Mouse (Mus musculus) embryonic facial prominence, embryonic 15.5 days (tissue): ENCODE data around the gene Olfr665. TPM values are rescaled to one million over a fixed set of nuclear protein-coding genes. Genes with fewer than 3 reads are reported as not detected.
"Not testable (repeated sequence)": the region's sequence is repeated elsewhere in the genome, so short reads cannot be mapped to it uniquely, and the experiment has no call there.

Source experiments
- ATAC-seq: fragments of 200-750 bp; cut with Nextera tagmentation; 2 replicates; pipeline ENCODE4 v1.8.0; 2017; ENCODE audit warnings: low read depth, moderate TSS enrichment; ENCODE audit not compliant: insufficient number of reproducible peaks, low FRiP score, low TSS enrichment
- H3K27ac ChIP-seq: fragments of 300-500 bp; sonication (generic); replicated peaks from 2 replicates; pipeline ENCODE4 v1.5.1; 2015; ENCODE audit warnings: mild to moderate bottlenecking, inconsistent platforms
- H3K27me3 ChIP-seq: fragments of 300-500 bp; sonication (generic); 2 replicates; pipeline ENCODE4 v1.6.1; 2015; ENCODE audit warnings: inconsistent platforms
- H3K36me3 ChIP-seq: fragments of 300-500 bp; sonication (generic); 2 replicates; pipeline ENCODE4 v1.6.1; 2015; ENCODE audit warnings: mild to moderate bottlenecking, inconsistent platforms
- H3K4me1 ChIP-seq: fragments of 300-500 bp; sonication (generic); 2 replicates; pipeline ENCODE4 v1.6.1; 2015; ENCODE audit warnings: inconsistent platforms
- H3K4me2 ChIP-seq: fragments of 300-500 bp; sonication (generic); replicated peaks from 2 replicates; pipeline ENCODE4 v1.6.1; 2015; ENCODE audit warnings: mild to moderate bottlenecking, inconsistent platforms
- H3K4me3 ChIP-seq: fragments of 300-500 bp; sonication (generic); replicated peaks from 2 replicates; pipeline ENCODE4 v1.5.1; 2015; ENCODE audit warnings: mild to moderate bottlenecking, inconsistent platforms
- H3K9ac ChIP-seq: fragments of 300-500 bp; sonication (generic); 2 replicates; pipeline ENCODE4 v1.6.1; 2015; ENCODE audit warnings: inconsistent platforms
- H3K9me3 ChIP-seq: fragments of 300-500 bp; sonication (generic); replicated peaks from 2 replicates; pipeline ENCODE4 v1.6.1; 2016; ENCODE audit warnings: inconsistent platforms
- WGBS: fragments of 180-500 bp; shearing (Covaris S2); methylation state at CpG from one replicate; pipeline ENCODE4 v1.1.7; 2015; 5-methylcytosine and 5-hydroxymethylcytosine counted together
- polyA plus RNA-seq: library from polyadenylated mRNA; unstranded; fragments of >200 nt; fragmentation: Nextera tagmentation; extraction: Ambion mirVana; gene quantifications from 2 replicates; pipeline ENCODE4 v1.2.1, GENCODE M21; 2015

Olfr665 gene
- polyA plus RNA-seq = 0.20 TPM in 1 of 2 replicates, not detected in the other

GRCm38 (mm10) chr7:104877731-104878130 is at the start of gene Olfr665:
Olfr665 (plus strand) TSS chr7:104878031.
- no peaks in the 10 kb centered on the region for H3K9me3 ChIP-seq
- no peak within 1 kb of the TSS for H3K4me2 ChIP-seq
- no peaks in the 10 kb centered on the region for H3K27me3 ChIP-seq
- no peak within 1 kb of the TSS for H3K27ac ChIP-seq
- H3K4me1 ChIP-seq = no peaks in the 10 kb centered on the region
- no peaks in the 10 kb centered on the region for H3K36me3 ChIP-seq
- H3K4me3 ChIP-seq = no peak within 1 kb of the TSS
- H3K9ac ChIP-seq = no peak within 1 kb of the TSS
- 23% methylated on average over 1 of the region's 1 CpGs for WGBS
- ATAC-seq = no peak

- no peaks in the 10 kb centered on the region for H3K9me3 ChIP-seq
- H3K27me3 ChIP-seq = no peaks in the 10 kb centered on the region
- H3K9ac ChIP-seq = no peak within 1 kb of the TSS
- no peak within 1 kb of the TSS for H3K27ac ChIP-seq
- no peaks in the 10 kb centered on the region for H3K36me3 ChIP-seq
- no peak for ATAC-seq
- H3K4me3 ChIP-seq = no peak within 1 kb of the TSS
- WGBS = 58% methylated on average over 1 of the region's 1 CpGs
- no peaks in the 10 kb centered on the region for H3K4me1 ChIP-seq
- no peak within 1 kb of the TSS for H3K4me2 ChIP-seq
These were observed 35.3 kb upstream of the Olfr665 start, which contains the start of gene Usp17lb for GRCm38 (mm10) chr7:104842503-104842902. Usp17lb (minus strand) TSS chr7:104842603.

- Histone ChIP-seq H3K27me3 (no peaks in the 10 kb centered on the region), H3K27ac (no peak overlapping the region), H3K4me1 (no peaks in the 10 kb centered on the region), H3K4me3 (no peak overlapping the region), H3K9me3 (no peaks in the 10 kb centered on the region), H3K4me2 (no peak overlapping the region), H3K36me3 (no peaks in the 10 kb centered on the region), H3K9ac (no peak overlapping the region)
- WGBS = 73% methylated on average over 1 of the region's 1 CpGs
- ATAC-seq = no peak
These were observed 34.0 kb upstream of the Olfr665 start for GRCm38 (mm10) chr7:104843731-104844287.

- not testable (repeated sequence) for H3K27ac ChIP-seq, ATAC-seq, H3K9ac ChIP-seq
These were observed 26.3 kb upstream of the Olfr665 start for GRCm38 (mm10) chr7:104851546-104851945.

GRCm38 (mm10) chr7:104855248-104855750 is 22.5 kb upstream of the Olfr665 start:
- Histone ChIP-seq H3K4me2 (no peak overlapping the region), H3K36me3 (no peaks in the 10 kb centered on the region), H3K27me3 (no peaks in the 10 kb centered on the region), H3K27ac (no peak overlapping the region), H3K4me3 (no peak overlapping the region), H3K9me3 (no peaks in the 10 kb centered on the region), H3K4me1 (no peaks in the 10 kb centered on the region), H3K9ac (no peak overlapping the region)
- ATAC-seq = no peak
- 84% methylated on average over 3 of the region's 3 CpGs for WGBS

More at GRCm38 (mm10) chr7:104851546-104851945, 26.3 kb upstream of the Olfr665 start:
- H3K36me3 ChIP-seq, H3K4me1 ChIP-seq, H3K4me3 ChIP-seq, H3K27me3 ChIP-seq, H3K4me2 ChIP-seq, H3K9me3 ChIP-seq: not testable (repeated sequence)
- 27% methylated on average over 2 of the region's 2 CpGs for WGBS

GRCm38 (mm10) chr7:104856709-104857108 is 21.1 kb upstream of the Olfr665 start, which contains the start of gene Usp17la:
Usp17la (plus strand) TSS chr7:104857009.
- H3K27me3 ChIP-seq, H3K4me2 ChIP-seq: not testable (repeated sequence)
- WGBS = 76% methylated on average over 2 of the region's 2 CpGs

GRCm38 (mm10) chr7:104857683-104858082 is 20.1 kb upstream of the Olfr665 start:
- H3K4me2 ChIP-seq = no peak overlapping the region
- H3K4me1 ChIP-seq = no peaks in the 10 kb centered on the region
- H3K9ac ChIP-seq = no peak overlapping the region
- H3K27me3 ChIP-seq = no peaks in the 10 kb centered on the region
- WGBS = 69% methylated on average over 1 of the region's 1 CpGs
- ATAC-seq = no peak
- no peaks in the 10 kb centered on the region for H3K36me3 ChIP-seq
- no peak overlapping the region for H3K27ac ChIP-seq
- no peaks in the 10 kb centered on the region for H3K9me3 ChIP-seq
- H3K4me3 ChIP-seq = no peak overlapping the region

More at GRCm38 (mm10) chr7:104856709-104857108, 21.1 kb upstream of the Olfr665 start, which contains the start of gene Usp17la:
- ATAC-seq, H3K4me1 ChIP-seq, H3K9ac ChIP-seq, H3K27ac ChIP-seq, H3K9me3 ChIP-seq, H3K4me3 ChIP-seq, H3K36me3 ChIP-seq: not testable (repeated sequence)

GRCm38 (mm10) chr7:104861381-104861780 is 16.4 kb upstream of the Olfr665 start:
- H3K36me3 ChIP-seq = no peaks in the 10 kb centered on the region
- no peaks in the 10 kb centered on the region for H3K9me3 ChIP-seq
- H3K27ac ChIP-seq = no peak overlapping the region
- no peak overlapping the region for H3K9ac ChIP-seq
- no peaks in the 10 kb centered on the region for H3K27me3 ChIP-seq
- H3K4me2 ChIP-seq = no peak overlapping the region
- no peaks in the 10 kb centered on the region for H3K4me1 ChIP-seq
- no peak for ATAC-seq
- H3K4me3 ChIP-seq = no peak overlapping the region
- 87% methylated on average over 3 of the region's 3 CpGs for WGBS

- no peak within 1 kb of the TSS for H3K27ac ChIP-seq
- 81% methylated on average over 2 of the region's 2 CpGs for WGBS
- no peak within 1 kb of the TSS for H3K9ac ChIP-seq
- no peak within 1 kb of the TSS for H3K4me3 ChIP-seq
- H3K4me2 ChIP-seq = no peak within 1 kb of the TSS
- H3K27me3 ChIP-seq = no peaks in the 10 kb centered on the region
- no peak for ATAC-seq
- H3K9me3 ChIP-seq = no peaks in the 10 kb centered on the region
- H3K4me1 ChIP-seq = no peaks in the 10 kb centered on the region
- no peaks in the 10 kb centered on the region for H3K36me3 ChIP-seq
These were observed 18.0 kb downstream of the Olfr665 start, which contains the start of gene Olfr666 for GRCm38 (mm10) chr7:104895852-104896251. Olfr666 (minus strand) TSS chr7:104895952.

GRCm38 (mm10) chr7:104921382-104921781 is 43.6 kb downstream of the Olfr665 start, which contains the start of gene Olfr667:
Olfr667 (minus strand) TSS chr7:104921482.
- Histone ChIP-seq H3K4me2 (no peak within 1 kb of the TSS), H3K4me1 (no peaks in the 10 kb centered on the region), H3K9me3 (no peaks in the 10 kb centered on the region), H3K27me3 (no peaks in the 10 kb centered on the region), H3K36me3 (no peaks in the 10 kb centered on the region), H3K27ac (no peak within 1 kb of the TSS), H3K9ac (no peak within 1 kb of the TSS), H3K4me3 (no peak within 1 kb of the TSS)
- 88% methylated on average over 1 of the region's 1 CpGs for WGBS
- no peak for ATAC-seq

GRCm38 (mm10) chr7:104927957-104928356 is 50.1 kb downstream of the Olfr665 start, which contains the start of gene Olfr668:
Olfr668 (minus strand) TSS chr7:104928057.
- Histone ChIP-seq H3K9me3 (no peaks in the 10 kb centered on the region), H3K4me2 (no peak within 1 kb of the TSS), H3K27me3 (no peaks in the 10 kb centered on the region), H3K4me3 (no peak within 1 kb of the TSS), H3K4me1 (no peaks in the 10 kb centered on the region), H3K36me3 (no peaks in the 10 kb centered on the region), H3K27ac (no peak within 1 kb of the TSS), H3K9ac (no peak within 1 kb of the TSS)
- 78% methylated on average over 1 of the region's 1 CpGs for WGBS
- ATAC-seq = no peak
